Mouse (Mus musculus) MEL (cell line): ENCODE measurements around the gene Esf1. TPM values are rescaled to one million over a fixed set of nuclear protein-coding genes. Genes with fewer than 3 reads are reported as not detected.

Experiments
- DNase-seq: peaks from one replicate; pipeline ENCODE4 v3.0.0; 2011; ENCODE audit warnings: low read depth, low spot score
- H3K27ac ChIP-seq: 2 replicates; pipeline ENCODE4 v1.5.1; 2012; ENCODE audit warnings: low read depth, mild to moderate bottlenecking, control low read depth, low read length, moderate library complexity; ENCODE audit not compliant: control insufficient read depth
- H3K27me3 ChIP-seq, 2 experiments: fragments of 150-350 bp in 1 of 2; sonication (generic) in 1 of 2; 2 replicates each; pipeline ENCODE4 v1.6.1; 2012; ENCODE audit warnings: low read length in 2 of 2, mild to moderate bottlenecking in 2 of 2, improper control_type of control experiment in 1 of 2, moderate library complexity in 1 of 2; ENCODE audit not compliant: insufficient read depth in 2 of 2, control insufficient read depth in 1 of 2
- H3K36me3 ChIP-seq, 2 experiments: 2 replicates each; pipeline ENCODE4 v1.6.1; 2012 to 2014; ENCODE audit warnings: low read length in 2 of 2, improper control_type of control experiment in 1 of 2, inconsistent platforms in 1 of 2, mild to moderate bottlenecking in 1 of 2; ENCODE audit not compliant: insufficient read depth in 2 of 2, control insufficient read depth in 1 of 2
- H3K4me1 ChIP-seq, 2 experiments: fragments of 150-350 bp in 1 of 2; sonication (generic) in 1 of 2; 2 replicates each; pipeline ENCODE4 v1.6.1; 2012; ENCODE audit warnings: low read length in 2 of 2, improper control_type of control experiment in 1 of 2, mild to moderate bottlenecking in 1 of 2; ENCODE audit not compliant: insufficient read depth in 2 of 2, control insufficient read depth in 1 of 2
- H3K4me3 ChIP-seq, 2 experiments: fragments of 150-350 bp in 1 of 2; sonication (generic) in 1 of 2; 2 replicates each; pipeline ENCODE4 v1.5.1; 2012; ENCODE audit warnings: low read depth in 2 of 2, low read length in 2 of 2, mild to moderate bottlenecking in 2 of 2, moderate library complexity in 2 of 2, control low read depth in 1 of 2, improper control_type of control experiment in 1 of 2; ENCODE audit not compliant: control insufficient read depth in 1 of 2, insufficient read depth in 1 of 2
- H3K79me2 ChIP-seq: 2 replicates; pipeline ENCODE4 v1.6.1; 2012; ENCODE audit warnings: mild to moderate bottlenecking, low read length, moderate library complexity; ENCODE audit not compliant: control insufficient read depth, poor library complexity, insufficient read depth
- H3K9ac ChIP-seq: 2 replicates; pipeline ENCODE4 v1.6.1; 2012; ENCODE audit warnings: low read depth, mild to moderate bottlenecking, control low read depth, low read length, moderate library complexity; ENCODE audit not compliant: control insufficient read depth, poor library complexity, severe bottlenecking
- H3K9me3 ChIP-seq: fragments of 150-350 bp; sonication (generic); replicated peaks from 2 replicates; pipeline ENCODE4 v1.6.1; 2012; ENCODE audit warnings: mild to moderate bottlenecking, low read length, improper control_type of control experiment, moderate library complexity; ENCODE audit not compliant: insufficient read depth
- CHD2 ChIP-seq: IDR thresholded peaks from 2 replicates; pipeline ENCODE4 v1.6.1; 2011; ENCODE audit warnings: low read length, improper control_type of control experiment
- ELF1 ChIP-seq: IDR thresholded peaks from 2 replicates; pipeline ENCODE4 v1.6.1; 2014; ENCODE audit warnings: low read depth, mild to moderate bottlenecking, inconsistent platforms, low read length, improper control_type of control experiment, moderate library complexity
- EP300 ChIP-seq, 2 experiments: IDR thresholded peaks; 2 replicates each; pipeline ENCODE4 v1.6.1; 2011; ENCODE audit warnings: improper control_type of control experiment in 2 of 2, low read length in 2 of 2, low read depth in 1 of 2, mild to moderate bottlenecking in 1 of 2
- HCFC1 ChIP-seq: IDR thresholded peaks from 2 replicates; pipeline ENCODE4 v1.6.1; 2012; ENCODE audit warnings: low read depth, mild to moderate bottlenecking, inconsistent platforms, low read length, improper control_type of control experiment, moderate library complexity
- MYC ChIP-seq: IDR thresholded peaks from 2 replicates; pipeline ENCODE4 v1.6.1; 2011; ENCODE audit warnings: low read depth, mild to moderate bottlenecking, low read length, improper control_type of control experiment, moderate library complexity
- POLR2A ChIP-seq, 2 experiments: IDR thresholded peaks; 2 replicates each; pipeline ENCODE4 v1.6.1; 2011 to 2012; ENCODE audit warnings: low read length in 2 of 2, mild to moderate bottlenecking in 2 of 2, control low read depth in 1 of 2, improper control_type of control experiment in 1 of 2, low read depth in 1 of 2, moderate library complexity in 1 of 2; ENCODE audit not compliant: control insufficient read depth in 1 of 2, insufficient read depth in 1 of 2, poor library complexity in 1 of 2
- RAD21 ChIP-seq: IDR thresholded peaks from 2 replicates; pipeline ENCODE4 v1.6.1; 2011; ENCODE audit warnings: mild to moderate bottlenecking, low read depth, low read length, improper control_type of control experiment
- SMC3 ChIP-seq: IDR thresholded peaks from 2 replicates; pipeline ENCODE4 v1.6.1; 2011; ENCODE audit warnings: low read depth, low read length, improper control_type of control experiment
- TBP ChIP-seq: IDR thresholded peaks from 2 replicates; pipeline ENCODE4 v1.8.0; 2011; ENCODE audit warnings: low read depth, low read length, improper control_type of control experiment
- UBTF ChIP-seq: IDR thresholded peaks from 2 replicates; pipeline ENCODE4 v1.6.1; 2012; ENCODE audit warnings: low read depth, mild to moderate bottlenecking, inconsistent platforms, low read length, improper control_type of control experiment, moderate library complexity, borderline replicate concordance; ENCODE audit not compliant: insufficient read depth
- USF1 ChIP-seq: IDR thresholded peaks from 2 replicates; pipeline ENCODE4 v1.6.1; 2014; ENCODE audit warnings: low read depth, mild to moderate bottlenecking, inconsistent platforms, low read length, improper control_type of control experiment, moderate library complexity
- polyA plus RNA-seq, 2 experiments: library from polyadenylated mRNA; stranded (reverse) in 1 of 2; unstranded in 1 of 2; fragments of >175 nt in 1 of 2; fragments of >200 nt in 1 of 2; gene quantifications; 2 replicates each; pipeline versions ENCODE4 v1.2.1 to v1.2.4; 2012; ENCODE audit warnings: low replicate concordance in 2 of 2, low read depth in 1 of 2; ENCODE audit not compliant: insufficient read length in 2 of 2, insufficient read depth in 1 of 2, missing spikeins in 1 of 2
- total RNA-seq: library from RNA; depleted of rRNA; stranded (reverse); fragments of 300-350 nt; gene quantifications from 2 replicates; pipeline ENCODE4 v1.2.3, GENCODE M21; 2012

Esf1 gene
- total and polyA plus RNA-seq, 3 experiments, result 25.8 to 31.0 TPM; not detected in 1

DNA sequence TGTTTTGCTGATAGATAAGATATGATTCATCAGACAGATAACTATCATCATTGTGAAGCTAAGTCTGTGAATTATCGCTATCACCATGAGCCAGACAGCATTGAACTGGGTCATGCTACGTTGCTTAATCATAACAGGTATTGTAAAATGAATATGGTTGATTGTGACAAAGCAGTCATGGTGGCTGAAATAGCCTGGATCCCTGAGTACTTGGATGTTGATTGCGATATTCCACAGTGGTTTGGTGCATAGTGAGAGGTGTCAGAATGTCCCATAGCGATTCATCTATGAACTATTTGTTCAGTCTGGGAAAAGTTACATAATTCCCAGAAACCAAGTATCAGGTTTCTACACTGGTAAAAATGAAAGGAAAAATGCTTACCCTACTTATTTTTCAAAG lies 62.7 kb downstream of the Esf1 start:
- Histone ChIP-seq H3K79me2 (no peaks in the 10 kb centered on the region), H3K4me3 (no peak overlapping the region), H3K27me3 (no peaks in the 10 kb centered on the region), H3K27ac (no peak overlapping the region), H3K9ac (no peak overlapping the region), H3K9me3 (no peaks in the 10 kb centered on the region), H3K4me1 (no peaks in the 10 kb centered on the region), H3K36me3 (no peaks in the 10 kb centered on the region)
- no peak for DNase-seq
- TF ChIP-seq MYC (no peak), HCFC1 (no peak), CHD2 (no peak), SMC3 (no peak)

DNA sequence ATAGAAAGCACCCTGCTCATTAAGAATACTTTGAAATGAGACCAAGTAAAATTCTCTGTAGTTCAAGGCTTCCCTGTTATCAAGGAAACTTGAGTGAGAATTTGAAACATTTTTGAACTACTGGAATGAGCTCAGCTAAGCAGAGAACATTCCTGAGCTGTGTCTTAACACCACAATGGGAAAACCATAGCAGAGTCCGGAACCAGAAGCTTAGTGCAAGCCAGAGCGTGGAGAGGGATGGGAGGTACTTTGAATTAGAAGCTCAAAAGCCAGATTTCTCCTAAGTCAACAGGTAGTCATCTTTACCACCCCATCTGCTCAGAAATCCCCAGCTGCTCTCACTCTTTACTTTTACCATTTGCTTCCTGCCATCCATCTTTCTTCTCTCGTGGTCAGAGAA lies 65.4 kb downstream of the Esf1 start:
- no peak for DNase-seq
- H3K27me3 ChIP-seq, result no peaks in the 10 kb centered on the region

DNA sequence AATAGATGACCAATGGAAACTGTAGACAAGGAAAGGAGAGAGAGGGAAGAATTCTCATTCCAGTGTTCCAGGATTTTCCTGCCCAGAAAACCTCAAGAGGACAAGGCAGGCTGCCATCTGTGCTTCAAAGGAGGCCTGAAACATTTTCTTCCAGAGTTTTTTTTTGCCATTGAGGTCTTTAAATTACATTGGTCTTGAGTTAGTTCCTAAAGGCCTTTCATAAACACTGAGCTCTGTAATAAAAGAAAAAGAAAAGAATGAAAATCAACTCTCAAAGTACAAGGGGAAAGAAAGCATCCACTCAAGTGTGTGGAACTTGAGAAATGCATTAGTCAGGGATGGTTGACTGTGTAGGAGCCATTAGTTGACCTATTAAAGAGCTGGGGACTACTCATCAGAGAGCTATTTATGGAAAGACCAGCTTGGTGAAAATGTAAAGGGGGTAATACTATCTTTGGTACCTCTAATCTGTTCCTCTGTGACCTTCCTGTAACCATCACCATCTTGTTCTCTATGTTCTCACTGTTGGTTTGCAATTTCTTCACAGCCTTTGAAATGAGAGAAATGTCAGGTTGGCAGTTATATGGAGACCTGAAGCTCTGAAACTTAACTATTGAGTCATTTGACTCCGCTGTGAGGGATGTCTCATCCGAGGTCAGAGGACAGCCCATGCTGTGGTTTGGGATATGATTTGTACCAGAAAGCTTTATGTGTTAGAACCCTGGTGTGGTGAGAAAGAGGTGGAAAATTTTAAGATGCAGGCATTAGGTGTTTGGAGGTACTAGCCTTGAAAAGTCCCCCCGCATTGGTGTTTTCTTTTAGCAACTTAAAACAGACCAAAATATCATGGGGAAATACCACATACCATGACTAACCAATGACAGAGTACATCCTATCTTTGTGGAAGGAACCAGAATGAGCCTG lies 69.6 kb downstream of the Esf1 start:
- Histone ChIP-seq H3K27me3 (no peaks in the 10 kb centered on the region), H3K4me3 (no peak overlapping the region), H3K9ac (no peak overlapping the region), H3K4me1 (no peaks in the 10 kb centered on the region), H3K27ac (no peak overlapping the region), H3K36me3 (no peaks in the 10 kb centered on the region), H3K79me2 (no peaks in the 10 kb centered on the region), H3K9me3 (no peaks in the 10 kb centered on the region)
- TF ChIP-seq ELF1, result no peak
- TF ChIP-seq SMC3, result no peak
- no peak for TF ChIP-seq EP300 (IDR thresholded peaks at IDR 0.05; ENCODE audit: low read depth in 1 of 2, low read length in 2 of 2)
- TF ChIP-seq TBP, result no peak
- DNase-seq, result no peak

More for the DNA sequence above, 65.4 kb downstream of the Esf1 start:
- no peak overlapping the region for H3K27ac ChIP-seq
- H3K9ac ChIP-seq, result no peak overlapping the region
- no peaks in the 10 kb centered on the region for H3K9me3 ChIP-seq
- no peaks in the 10 kb centered on the region for H3K79me2 ChIP-seq
- H3K4me3 ChIP-seq, result no peak overlapping the region
- TF ChIP-seq UBTF, result no peak
- no peak for TF ChIP-seq POLR2A (IDR thresholded peaks at IDR 0.05; ENCODE audit: control insufficient read depth in 1 of 2, insufficient read depth in 1 of 2, low read depth in 1 of 2, low read length in 2 of 2, poor library complexity in 1 of 2)
- TF ChIP-seq USF1, result no peak
- no peak for TF ChIP-seq RAD21
- no peaks in the 10 kb centered on the region for H3K36me3 ChIP-seq
- H3K4me1 ChIP-seq, result no peaks in the 10 kb centered on the region
